Mouse (Mus musculus) heart, postnatal 0 days (tissue): Measurements from ENCODE around the gene Lima1.

Experiments
- CTCF ChIP-seq: IDR thresholded peaks from 2 replicates; pipeline ENCODE4 v1.5.1; 2016; ENCODE audit warnings: antibody characterized with exemption, control low read depth, low read depth
- EP300 ChIP-seq: IDR thresholded peaks from 2 replicates; pipeline ENCODE4 v1.6.1; 2016; ENCODE audit warnings: antibody characterized with exemption, low read depth

DNA sequence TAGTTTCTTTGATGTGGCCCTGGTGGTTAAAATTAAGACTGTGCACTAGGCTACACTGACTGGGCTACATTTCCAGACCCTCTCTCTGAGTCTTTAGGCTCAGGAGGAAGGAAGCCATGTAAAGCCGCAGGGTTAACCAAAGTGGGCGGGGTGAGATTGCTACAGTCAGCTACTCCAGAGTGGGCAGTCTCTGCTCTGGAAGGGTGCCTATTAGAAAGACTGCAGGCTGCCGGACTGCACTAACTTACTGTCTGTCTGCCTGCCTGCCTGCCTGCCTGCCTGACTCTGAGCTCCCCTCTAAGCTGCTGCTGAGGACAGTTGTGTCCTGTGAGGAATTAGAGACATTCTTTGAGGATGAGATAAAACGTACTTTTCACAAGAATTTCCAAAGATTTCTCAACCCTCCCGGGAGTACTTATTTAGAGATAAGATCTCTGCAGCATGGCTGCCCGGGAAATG is 72.0 kb downstream of the Lima1 start:
- TF ChIP-seq CTCF (no peak), EP300 (no peak)
